Mouse (Mus musculus) cortical plate, adult 2 months (tissue): ENCODE results near the gene Smyd2. TPM values are rescaled to one million over a fixed set of nuclear protein-coding genes. Genes with fewer than 3 reads are reported as not detected.

ENCODE experiments used
- H3K27ac ChIP-seq: fragments of 200-500 bp; 2 replicates; pipeline ENCODE4 v1.5.1; 2012; ENCODE audit warnings: low read length, control low read depth, inconsistent platforms; ENCODE audit not compliant: insufficient read depth
- H3K4me1 ChIP-seq: fragments of 200-500 bp; 2 replicates; pipeline ENCODE4 v1.6.1; 2011; ENCODE audit warnings: low read length; ENCODE audit not compliant: control insufficient read depth, insufficient read depth
- H3K4me3 ChIP-seq: fragments of 200-500 bp; 2 replicates; pipeline ENCODE4 v1.5.1; 2011; ENCODE audit warnings: mild to moderate bottlenecking, low read length, control low read depth; ENCODE audit not compliant: insufficient read depth
- CTCF ChIP-seq: fragments of 200-500 bp; IDR thresholded peaks from 2 replicates; pipeline ENCODE4 v1.5.1; 2011; ENCODE audit warnings: mild to moderate bottlenecking, control low read depth, low read length; ENCODE audit not compliant: insufficient read depth; ENCODE audit errors: extremely low read depth
- POLR2A ChIP-seq: fragments of 200-500 bp; IDR thresholded peaks from 2 replicates; pipeline ENCODE4 v1.6.1; 2011; ENCODE audit warnings: mild to moderate bottlenecking, low read length, control low read depth; ENCODE audit not compliant: insufficient read depth; ENCODE audit errors: extremely low read depth
- polyA plus RNA-seq: library from polyadenylated mRNA; depleted of rRNA; stranded (reverse); fragments of >200 nt; gene quantifications from 2 replicates; pipeline ENCODE4 v1.2.3, GENCODE M21; 2012; rRNA removed

Gene Smyd2
- polyA plus RNA-seq = 125 and 126 TPM in 2 replicates

GRCm38 (mm10) chr1:189921818-189922592, at the start of gene Smyd2:
Gene Smyd2 (minus strand): TSS chr1:189922363.
- Histone ChIP-seq H3K4me3 (peak within 1 kb of the TSS; percentile 66), H3K27ac (peak within 1 kb of the TSS; percentile 53), H3K4me1 (peaks cover 2% of the 10 kb centered on the region; the same call in 1 of the 2 replicates)
- TF ChIP-seq CTCF = no peak
- TF ChIP-seq POLR2A = peak; percentile 32; the same call in 1 of the 2 replicates

GRCm38 (mm10) chr1:189970381-189970780, 48.2 kb upstream of the Smyd2 start:
- no peaks in the 10 kb centered on the region for H3K4me1 ChIP-seq
- H3K4me3 ChIP-seq = no peak overlapping the region
- TF ChIP-seq POLR2A (no peak), CTCF (no peak)
- H3K27ac ChIP-seq = no peak overlapping the region

DNA sequence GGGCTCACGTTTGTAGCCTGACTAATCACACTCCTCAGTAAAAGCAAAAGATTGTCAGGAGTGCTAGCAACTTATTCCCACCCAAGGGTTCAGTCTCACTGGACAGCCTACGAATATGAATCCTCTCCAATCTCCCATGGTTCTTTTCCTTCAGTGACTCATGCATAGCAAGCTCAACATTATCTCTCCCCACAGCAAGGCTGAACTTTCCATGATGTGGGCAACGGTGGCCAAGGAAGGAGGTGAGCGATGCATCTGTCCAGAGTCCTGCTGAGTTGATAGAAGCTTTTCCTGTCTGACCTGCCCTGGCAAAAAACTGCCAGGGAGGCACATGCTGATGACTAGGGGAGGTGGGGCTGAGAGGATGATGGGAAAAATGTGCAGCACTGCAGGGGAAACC, 45.9 kb upstream of the Smyd2 start:
- TF ChIP-seq POLR2A (no peak), CTCF (no peak)
- Histone ChIP-seq H3K27ac (no peak overlapping the region), H3K4me1 (no peaks in the 10 kb centered on the region), H3K4me3 (no peak overlapping the region)

DNA sequence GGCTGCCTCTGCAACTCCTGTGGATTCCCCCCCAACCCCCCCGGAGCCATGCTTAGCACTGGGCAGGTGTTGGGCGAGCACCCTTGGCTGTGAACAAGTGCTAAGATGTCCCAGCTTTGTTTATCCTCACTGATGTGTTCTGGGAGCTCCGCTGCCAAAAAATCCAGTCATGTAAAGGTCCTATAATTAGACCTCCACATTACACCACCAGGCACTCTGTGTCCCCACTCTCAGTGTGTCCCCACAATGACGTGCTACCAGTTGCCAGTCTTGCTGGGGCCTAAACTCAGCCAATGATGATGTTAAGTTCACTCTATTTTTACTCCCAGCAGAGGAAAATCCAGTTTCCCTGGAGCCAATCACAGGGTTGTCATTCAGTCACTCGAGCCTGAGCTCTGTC, 38.3 kb upstream of the Smyd2 start:
- Histone ChIP-seq H3K27ac (no peak overlapping the region), H3K4me3 (no peak overlapping the region), H3K4me1 (peaks cover 1% of the 10 kb centered on the region; the same call in 1 of the 2 replicates)
- TF ChIP-seq CTCF (no peak), POLR2A (no peak)

DNA sequence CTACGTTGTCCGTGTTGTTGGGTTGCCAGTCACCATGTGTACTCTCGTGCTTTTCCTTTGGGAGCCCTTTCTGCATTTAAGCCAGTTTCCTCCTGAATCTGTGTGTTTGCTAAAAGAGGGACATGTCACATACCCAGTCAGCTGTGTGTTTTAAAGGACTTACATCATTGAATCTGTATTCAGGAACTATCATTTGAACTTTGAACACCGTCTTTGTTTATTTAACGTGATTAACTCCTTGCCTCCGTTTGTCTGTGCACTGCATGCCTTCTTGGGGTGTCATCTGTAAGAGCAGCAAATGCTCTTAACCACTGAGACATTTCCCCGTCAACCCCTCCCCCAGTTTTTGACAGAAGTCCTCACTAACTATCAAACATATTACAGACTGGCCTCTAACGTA, 37.6 kb upstream of the Smyd2 start:
- TF ChIP-seq CTCF (no peak), POLR2A (no peak)
- Histone ChIP-seq H3K27ac (no peak overlapping the region), H3K4me1 (peaks cover 1% of the 10 kb centered on the region; the same call in 1 of the 2 replicates), H3K4me3 (no peak overlapping the region)

DNA sequence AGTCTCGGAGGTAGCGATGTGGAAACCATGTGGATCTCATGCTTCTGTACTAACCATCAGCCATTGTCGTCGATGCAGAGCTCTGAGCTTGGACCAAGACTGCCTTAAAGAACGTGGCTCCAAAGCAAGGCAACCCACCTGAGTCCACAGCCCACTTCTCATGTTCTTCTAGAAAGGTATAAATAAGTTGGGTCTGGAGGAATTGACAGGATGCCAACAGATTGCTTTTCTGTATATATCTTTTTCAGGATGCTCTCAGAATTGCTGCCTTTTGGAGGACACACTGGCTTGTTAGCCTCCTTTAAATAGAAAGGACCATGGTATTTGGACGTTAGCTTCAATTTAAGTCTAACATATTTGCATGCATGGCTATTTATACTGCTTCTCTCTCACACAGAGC, 29.7 kb upstream of the Smyd2 start:
- Histone ChIP-seq H3K4me1 (no peaks in the 10 kb centered on the region), H3K4me3 (no peak overlapping the region), H3K27ac (no peak overlapping the region)
- TF ChIP-seq CTCF (no peak), POLR2A (no peak)

- TF ChIP-seq CTCF = no peak
Measured at GRCm38 (mm10) chr1:189947411-189947810, 25.2 kb upstream of the Smyd2 start.

GRCm38 (mm10) chr1:189946126-189946525, 24.0 kb upstream of the Smyd2 start:
- Histone ChIP-seq H3K4me1 (no peaks in the 10 kb centered on the region), H3K27ac (no peak overlapping the region), H3K4me3 (no peak overlapping the region)
- TF ChIP-seq CTCF = no peak
- TF ChIP-seq POLR2A = no peak

More at GRCm38 (mm10) chr1:189947411-189947810, 25.2 kb upstream of the Smyd2 start:
- Histone ChIP-seq H3K4me3 (no peak overlapping the region), H3K27ac (no peak overlapping the region), H3K4me1 (no peaks in the 10 kb centered on the region)

DNA sequence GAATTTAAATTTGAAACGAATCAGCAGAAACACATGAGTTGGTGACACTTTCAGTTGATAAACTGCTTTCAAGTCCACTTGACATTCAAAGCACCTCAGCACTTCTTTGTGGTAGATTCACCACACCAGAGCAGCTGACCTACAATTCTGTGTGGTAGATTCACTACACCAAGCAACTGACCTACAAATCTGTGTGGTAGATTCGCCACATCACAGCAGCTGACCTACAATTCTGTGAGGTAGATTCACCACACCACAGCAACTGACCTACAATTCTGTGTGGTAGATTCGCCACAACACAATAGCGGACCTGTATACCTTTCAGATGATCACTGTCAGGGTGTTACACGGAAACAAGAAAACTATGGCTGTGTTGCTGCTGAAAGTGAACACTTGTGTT, 19.6 kb upstream of the Smyd2 start:
- Histone ChIP-seq H3K27ac (no peak overlapping the region), H3K4me1 (no peaks in the 10 kb centered on the region), H3K4me3 (no peak overlapping the region)
- TF ChIP-seq POLR2A (no peak), CTCF (no peak)

DNA sequence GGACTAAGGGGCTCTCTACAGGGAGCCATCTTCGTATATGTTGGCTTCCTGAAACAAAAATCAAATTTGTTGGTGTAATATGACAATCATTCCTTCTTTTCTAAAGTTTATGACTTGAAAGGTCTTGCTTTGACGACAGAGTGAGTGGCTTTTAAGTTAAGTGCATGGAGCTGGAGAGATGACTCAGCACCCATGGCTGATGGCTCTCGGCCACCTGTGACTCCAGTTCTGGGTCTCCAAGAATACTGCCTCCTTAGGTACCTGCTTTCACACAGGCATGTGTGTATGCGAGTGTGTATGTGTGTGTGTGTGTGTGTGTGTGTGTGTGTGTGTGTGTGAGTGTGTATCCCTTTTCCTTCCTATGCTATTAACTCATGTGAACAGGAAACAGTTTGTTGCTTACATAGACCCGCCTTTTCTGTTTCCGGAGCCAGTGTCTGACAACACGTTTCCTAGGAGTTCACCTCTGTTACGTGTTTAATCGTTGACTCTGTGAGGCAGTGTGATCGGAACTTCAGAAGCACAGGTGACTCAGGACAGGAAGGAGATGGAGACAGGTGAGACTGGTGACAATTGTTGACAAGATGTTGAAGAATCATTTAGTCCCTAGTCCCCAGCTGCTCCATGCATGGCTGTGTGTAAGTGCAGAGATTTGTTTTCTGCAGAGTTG, 14.4 kb upstream of the Smyd2 start:
- no peak overlapping the region for H3K4me3 ChIP-seq
- no peaks in the 10 kb centered on the region for H3K4me1 ChIP-seq
- no peak overlapping the region for H3K27ac ChIP-seq
- TF ChIP-seq POLR2A = no peak
- TF ChIP-seq CTCF = no peak
